ENCODE assay signal across 25 mouse cellular contexts in genomic region chr17:43811453-43811852, GRCm38 (mm10). TPM values are rescaled to one million over a fixed set of nuclear protein-coding genes. Genes with fewer than 3 reads are reported as not detected.
DNase-seq lines count a peak whose midpoint lies in the region; ATAC-seq and TF ChIP-seq lines count a peak whose summit lies in the region.
"Had no signal": no experiment of that assay in that cellular context is flagged by ENCODE, and none has a peak within 500 bp of the region (broad histone marks: within the 10 kb centered on the region; RNA-seq: fewer than 3 reads in every experiment).

No protein-coding gene starts in this region.

- H3K9ac ChIP-seq in heart, adult 2 months (ENCODE audit: low read depth, low read length) = no peak overlapping the region
- H3K9ac ChIP-seq in intestine, embryonic 14.5 days (ENCODE audit: low read length) = no peak overlapping the region
- H3K9ac ChIP-seq in intestine, postnatal 0 days (ENCODE audit: low read depth, low read length) = no peak overlapping the region
- no peak overlapping the region for H3K9ac ChIP-seq in stomach, embryonic 15.5 days
- H3K9ac ChIP-seq: forebrain, embryonic 13.5 days; heart, embryonic 15.5 days; hindbrain, embryonic 13.5 days had no signal

- peaks cover 2% of the 10 kb centered on the region for H3K4me1 ChIP-seq in heart, adult 2 months (ENCODE audit: control insufficient read depth, insufficient read depth, low read length)
- H3K4me1 ChIP-seq in intestine, embryonic 14.5 days (replicated peaks; ENCODE audit: control insufficient read depth, insufficient read depth, low read length) = no peaks in the 10 kb centered on the region
- H3K4me1 ChIP-seq in intestine, postnatal 0 days (replicated peaks; ENCODE audit: control insufficient read depth, insufficient read depth, low read length) = no peaks in the 10 kb centered on the region
- H3K4me1 ChIP-seq in stomach, embryonic 15.5 days = no peaks in the 10 kb centered on the region
- H3K4me1 ChIP-seq: forebrain, embryonic 10.5 days; forebrain, embryonic 13.5 days; hindbrain, embryonic 10.5 days; hindbrain, embryonic 13.5 days had no signal

- H3K79me2 ChIP-seq in heart, adult 2 months (replicated peaks; ENCODE audit: control insufficient read depth, insufficient read depth, low read length) = no peaks in the 10 kb centered on the region

- H3K4me2 ChIP-seq in intestine, embryonic 14.5 days (ENCODE audit: low read length) = no peak overlapping the region
- no peak overlapping the region for H3K4me2 ChIP-seq in intestine, postnatal 0 days (replicated peaks; ENCODE audit: low read depth)
- H3K4me2 ChIP-seq in stomach, embryonic 15.5 days = no peak overlapping the region
- H3K4me2 ChIP-seq: forebrain, embryonic 13.5 days; heart, embryonic 11.5 days; heart, embryonic 15.5 days; hindbrain, embryonic 13.5 days had no signal

- no peak for TF ChIP-seq EP300 in heart, adult 2 months (IDR thresholded peaks at IDR 0.05; ENCODE audit: insufficient read depth, low read depth, low read length)

- no peaks in the 10 kb centered on the region for H3K27me3 ChIP-seq in heart, adult 2 months (ENCODE audit: control insufficient read depth, insufficient read depth, low read length)
- H3K27me3 ChIP-seq in intestine, embryonic 14.5 days (replicated peaks; ENCODE audit: control insufficient read depth, insufficient read depth, low read length) = no peaks in the 10 kb centered on the region
- no peaks in the 10 kb centered on the region for H3K27me3 ChIP-seq in intestine, postnatal 0 days (replicated peaks; ENCODE audit: control insufficient read depth, insufficient read depth, low read length)
- H3K27me3 ChIP-seq in stomach, embryonic 15.5 days (replicated peaks) = no peaks in the 10 kb centered on the region
- H3K27me3 ChIP-seq: CH12.LX; forebrain, embryonic 13.5 days; heart, embryonic 15.5 days; hindbrain, embryonic 13.5 days; Patski had no signal

- H3K9me3 ChIP-seq in intestine, embryonic 14.5 days (ENCODE audit: control insufficient read depth, low read length) = no peaks in the 10 kb centered on the region
- no peaks in the 10 kb centered on the region for H3K9me3 ChIP-seq in intestine, postnatal 0 days (ENCODE audit: control insufficient read depth)
- no peaks in the 10 kb centered on the region for H3K9me3 ChIP-seq in stomach, embryonic 15.5 days
- H3K9me3 ChIP-seq: forebrain, embryonic 10.5 days; forebrain, embryonic 13.5 days; heart, embryonic 15.5 days; hindbrain, embryonic 10.5 days; hindbrain, embryonic 13.5 days had no signal

- no peak for TF ChIP-seq CTCF in heart, adult 2 months (IDR thresholded peaks at IDR 0.05)
- TF ChIP-seq CTCF in intestine, postnatal 0 days (IDR thresholded peaks at IDR 0.05; ENCODE audit: low read depth) = no peak

- H3K4me3 ChIP-seq in heart, adult 2 months = no peak overlapping the region
- no peak overlapping the region for H3K4me3 ChIP-seq in intestine, embryonic 14.5 days (ENCODE audit: low read depth, low read length)
- no peak overlapping the region for H3K4me3 ChIP-seq in intestine, postnatal 0 days (ENCODE audit: low read depth, low read length)
- H3K4me3 ChIP-seq in stomach, embryonic 15.5 days (replicated peaks) = no peak overlapping the region
- H3K4me3 ChIP-seq: forebrain, embryonic 10.5 days; forebrain, embryonic 13.5 days; heart, embryonic 15.5 days; hindbrain, embryonic 10.5 days; hindbrain, embryonic 13.5 days had no signal

- ATAC-seq in intestine, embryonic 14.5 days (replicated peaks; ENCODE audit: low FRiP score, low TSS enrichment, low read depth) = peak; percentile 72; the same call in 1 of the 2 replicates
- ATAC-seq in intestine, postnatal 0 days = no peak
- ATAC-seq in stomach, embryonic 15.5 days (ENCODE audit: insufficient read depth, low FRiP score, low read depth) = peak; percentile 84; the same call in 1 of the 2 replicates
- ATAC-seq: forebrain, embryonic 13.5 days; forebrain, embryonic 16.5 days; hindbrain, embryonic 16.5 days; Patski had no signal

- peak; percentile 84 for DNase-seq in heart, adult 11 months
- no peak for DNase-seq in heart, adult 2 months
- DNase-seq in intestine, embryonic 14.5 days (ENCODE audit: low spot score) = no peak
- DNase-seq in spleen, postnatal 14 days (ENCODE audit: low spot score in 2 of 2) = no peak
- no peak for DNase-seq in cerebellum, adult 18-20 months
- DNase-seq: adrenal gland, postnatal 10 days; adrenal gland, postnatal 36 days; B cell, adult 2 months; cerebellum, adult 2 months; cerebellum, postnatal 14 days; gastrocnemius, postnatal 10 days; kidney, adult 18-20 months had no signal

- peaks cover 26% of the 10 kb centered on the region for H3K36me3 ChIP-seq in heart, adult 2 months (ENCODE audit: control insufficient read depth, insufficient read depth, low read length)
- H3K36me3 ChIP-seq in intestine, embryonic 14.5 days (ENCODE audit: control insufficient read depth, insufficient read depth, low read length) = no peaks in the 10 kb centered on the region
- H3K36me3 ChIP-seq in intestine, postnatal 0 days (ENCODE audit: control insufficient read depth, insufficient read depth) = no peaks in the 10 kb centered on the region
- H3K36me3 ChIP-seq in stomach, embryonic 15.5 days = no peaks in the 10 kb centered on the region
- H3K36me3 ChIP-seq: forebrain, embryonic 10.5 days; G1E; heart, embryonic 15.5 days; hindbrain, embryonic 10.5 days; hindbrain, embryonic 13.5 days had no signal

- intact Hi-C loops in heart, adult 2 months (cut with DNase I) = no loop called here

- H3K27ac ChIP-seq in heart, adult 2 months = no peak overlapping the region; the same call in 1 of the 2 replicates
- H3K27ac ChIP-seq in intestine, embryonic 14.5 days (ENCODE audit: low read depth) = no peak overlapping the region
- no peak overlapping the region for H3K27ac ChIP-seq in intestine, postnatal 0 days (ENCODE audit: low read depth, low read length)
- H3K27ac ChIP-seq in stomach, embryonic 15.5 days = 0 out of 2 replicates have a peak overlapping the region, but pooled peaks have one; percentile 11
- H3K27ac ChIP-seq: forebrain, embryonic 10.5 days; forebrain, embryonic 13.5 days; heart, embryonic 15.5 days; hindbrain, embryonic 10.5 days; hindbrain, embryonic 13.5 days had no signal

- 16% methylated on average over 4 of the region's 4 CpGs for WGBS in heart, adult 2 months
- WGBS in intestine, embryonic 14.5 days = 59% methylated on average over 4 of the region's 4 CpGs
- WGBS in intestine, postnatal 0 days = 33% methylated on average over 4 of the region's 4 CpGs
- WGBS in stomach, embryonic 15.5 days = 48% methylated on average over 4 of the region's 4 CpGs

- TF ChIP-seq POLR2A in heart, adult 2 months (IDR thresholded peaks at IDR 0.05; ENCODE audit: insufficient read depth, low read depth, low read length) = no peak

RNA-seq across cellular contexts. Expression of gene Rcan2, which starts 10.3 kb away (rescaled TPM):
- 100 to 1,000 TPM; 382 to 439 TPM for total RNA-seq in heart, adult 2 months (2021)
- 195 and 279 TPM in 2 replicates for polyA plus RNA-seq in heart, adult 2 months (2012; rRNA removed)
- 5.1 and 7.1 TPM in 2 replicates for polyA plus RNA-seq in intestine, embryonic 14.5 days (2014; fragmentation: Nextera tagmentation; extraction: Ambion mirVana)
- 1.3 and 1.5 TPM in 2 replicates for polyA plus RNA-seq in intestine, postnatal 0 days (2015; fragmentation: Nextera tagmentation; extraction: Ambion mirVana)
- polyA plus RNA-seq in stomach, embryonic 15.5 days (2015; fragmentation: Nextera tagmentation; extraction: Ambion mirVana) = 12.5 and 14.3 TPM in 2 replicates
- polyA plus RNA-seq: G1E had no signal

Comparison
In these comparisons a context has a peak if more than half of its experiments do, and no peak if none do; other contexts are left out.
1. RNA of gene Rcan2, which starts 10.3 kb away (polyA plus RNA-seq): 195 to 279 TPM in heart, adult 2 months; 12.5 to 14.3 TPM in stomach, embryonic 15.5 days, 5.1 to 7.1 TPM in intestine, embryonic 14.5 days and 1.3 to 1.5 TPM in intestine, postnatal 0 days; every median in the first group is over 10 times any median in the second.